Mouse (Mus musculus) MEL (cell line): Measurements from ENCODE around the gene Dgkz. TPM values are rescaled to one million over a fixed set of nuclear protein-coding genes. Genes with fewer than 3 reads are reported as not detected.

Experiments used
- DNase-seq: peaks from one replicate; pipeline ENCODE4 v3.0.0; 2011; ENCODE audit warnings: low read depth, low spot score
- H3K27ac ChIP-seq: 2 replicates; pipeline ENCODE4 v1.5.1; 2012; ENCODE audit warnings: low read depth, mild to moderate bottlenecking, control low read depth, low read length, moderate library complexity; ENCODE audit not compliant: control insufficient read depth
- H3K27me3 ChIP-seq, 2 experiments: fragments of 150-350 bp in 1 of 2; sonication (generic) in 1 of 2; 2 replicates each; pipeline ENCODE4 v1.6.1; 2012; ENCODE audit warnings: low read length in 2 of 2, mild to moderate bottlenecking in 2 of 2, improper control_type of control experiment in 1 of 2, moderate library complexity in 1 of 2; ENCODE audit not compliant: insufficient read depth in 2 of 2, control insufficient read depth in 1 of 2
- H3K36me3 ChIP-seq, 2 experiments: 2 replicates each; pipeline ENCODE4 v1.6.1; 2012 to 2014; ENCODE audit warnings: low read length in 2 of 2, improper control_type of control experiment in 1 of 2, inconsistent platforms in 1 of 2, mild to moderate bottlenecking in 1 of 2; ENCODE audit not compliant: insufficient read depth in 2 of 2, control insufficient read depth in 1 of 2
- H3K4me1 ChIP-seq, 2 experiments: fragments of 150-350 bp in 1 of 2; sonication (generic) in 1 of 2; 2 replicates each; pipeline ENCODE4 v1.6.1; 2012; ENCODE audit warnings: low read length in 2 of 2, improper control_type of control experiment in 1 of 2, mild to moderate bottlenecking in 1 of 2; ENCODE audit not compliant: insufficient read depth in 2 of 2, control insufficient read depth in 1 of 2
- H3K4me3 ChIP-seq, 2 experiments: fragments of 150-350 bp in 1 of 2; sonication (generic) in 1 of 2; 2 replicates each; pipeline ENCODE4 v1.5.1; 2012; ENCODE audit warnings: low read depth in 2 of 2, low read length in 2 of 2, mild to moderate bottlenecking in 2 of 2, moderate library complexity in 2 of 2, control low read depth in 1 of 2, improper control_type of control experiment in 1 of 2; ENCODE audit not compliant: control insufficient read depth in 1 of 2, insufficient read depth in 1 of 2
- H3K79me2 ChIP-seq: 2 replicates; pipeline ENCODE4 v1.6.1; 2012; ENCODE audit warnings: mild to moderate bottlenecking, low read length, moderate library complexity; ENCODE audit not compliant: control insufficient read depth, poor library complexity, insufficient read depth
- H3K9ac ChIP-seq: 2 replicates; pipeline ENCODE4 v1.6.1; 2012; ENCODE audit warnings: low read depth, mild to moderate bottlenecking, control low read depth, low read length, moderate library complexity; ENCODE audit not compliant: control insufficient read depth, poor library complexity, severe bottlenecking
- H3K9me3 ChIP-seq: fragments of 150-350 bp; sonication (generic); replicated peaks from 2 replicates; pipeline ENCODE4 v1.6.1; 2012; ENCODE audit warnings: mild to moderate bottlenecking, low read length, improper control_type of control experiment, moderate library complexity; ENCODE audit not compliant: insufficient read depth
- BHLHE40 ChIP-seq: IDR thresholded peaks from 2 replicates; pipeline ENCODE4 v1.6.1; 2012; ENCODE audit warnings: low read depth, mild to moderate bottlenecking, inconsistent platforms, low read length, improper control_type of control experiment, borderline replicate concordance
- ELF1 ChIP-seq: IDR thresholded peaks from 2 replicates; pipeline ENCODE4 v1.6.1; 2014; ENCODE audit warnings: low read depth, mild to moderate bottlenecking, inconsistent platforms, low read length, improper control_type of control experiment, moderate library complexity
- EP300 ChIP-seq, 2 experiments: IDR thresholded peaks; 2 replicates each; pipeline ENCODE4 v1.6.1; 2011; ENCODE audit warnings: improper control_type of control experiment in 2 of 2, low read length in 2 of 2, low read depth in 1 of 2, mild to moderate bottlenecking in 1 of 2
- ETS1 ChIP-seq: IDR thresholded peaks from 2 replicates; pipeline ENCODE4 v1.6.1; 2012; ENCODE audit warnings: low read depth, mild to moderate bottlenecking, inconsistent platforms, low read length, improper control_type of control experiment, moderate library complexity
- MAZ ChIP-seq: IDR thresholded peaks from 2 replicates; pipeline ENCODE4 v1.6.1; 2012; ENCODE audit warnings: low read depth, mild to moderate bottlenecking, inconsistent platforms, low read length, improper control_type of control experiment
- MYB ChIP-seq: IDR thresholded peaks from 2 replicates; pipeline ENCODE4 v1.6.1; 2011; ENCODE audit warnings: mild to moderate bottlenecking, low read depth, low read length, improper control_type of control experiment
- NELFE ChIP-seq: IDR thresholded peaks from 2 replicates; pipeline ENCODE4 v1.6.1; 2011; ENCODE audit warnings: low read depth, low read length, improper control_type of control experiment
- NRF1 ChIP-seq: IDR thresholded peaks from 2 replicates; pipeline ENCODE4 v1.6.1; 2014; ENCODE audit warnings: low read depth, mild to moderate bottlenecking, inconsistent platforms, low read length, improper control_type of control experiment, moderate library complexity; ENCODE audit not compliant: poor library complexity, insufficient read depth, severe bottlenecking
- POLR2A ChIP-seq, 2 experiments: IDR thresholded peaks; 2 replicates each; pipeline ENCODE4 v1.6.1; 2011 to 2012; ENCODE audit warnings: low read length in 2 of 2, mild to moderate bottlenecking in 2 of 2, control low read depth in 1 of 2, improper control_type of control experiment in 1 of 2, low read depth in 1 of 2, moderate library complexity in 1 of 2; ENCODE audit not compliant: control insufficient read depth in 1 of 2, insufficient read depth in 1 of 2, poor library complexity in 1 of 2
- POLR2AphosphoS2 ChIP-seq: IDR thresholded peaks from 2 replicates; pipeline ENCODE4 v1.6.1; 2011; ENCODE audit warnings: low read length, improper control_type of control experiment
- RAD21 ChIP-seq: IDR thresholded peaks from 2 replicates; pipeline ENCODE4 v1.6.1; 2011; ENCODE audit warnings: mild to moderate bottlenecking, low read depth, low read length, improper control_type of control experiment
- RCOR1 ChIP-seq: IDR thresholded peaks from 2 replicates; pipeline ENCODE4 v1.6.1; 2012; ENCODE audit warnings: low read depth, mild to moderate bottlenecking, inconsistent platforms, low read length, improper control_type of control experiment
- TAL1 ChIP-seq: IDR thresholded peaks from 2 replicates; pipeline ENCODE4 v1.6.1; 2012; ENCODE audit warnings: mild to moderate bottlenecking, inconsistent platforms, low read length, moderate library complexity, mixed read lengths
- TBP ChIP-seq: IDR thresholded peaks from 2 replicates; pipeline ENCODE4 v1.8.0; 2011; ENCODE audit warnings: low read depth, low read length, improper control_type of control experiment
- TCF12 ChIP-seq: IDR thresholded peaks from 2 replicates; pipeline ENCODE4 v1.6.1; 2014; ENCODE audit warnings: low read depth, mild to moderate bottlenecking, inconsistent platforms, low read length, improper control_type of control experiment, moderate library complexity
- USF1 ChIP-seq: IDR thresholded peaks from 2 replicates; pipeline ENCODE4 v1.6.1; 2014; ENCODE audit warnings: low read depth, mild to moderate bottlenecking, inconsistent platforms, low read length, improper control_type of control experiment, moderate library complexity
- ZMIZ1 ChIP-seq: IDR thresholded peaks from 2 replicates; pipeline ENCODE4 v1.6.1; 2012; ENCODE audit warnings: low read depth, mild to moderate bottlenecking, inconsistent platforms, low read length, improper control_type of control experiment, moderate library complexity
- polyA plus RNA-seq, 2 experiments: library from polyadenylated mRNA; stranded (reverse) in 1 of 2; unstranded in 1 of 2; fragments of >175 nt in 1 of 2; fragments of >200 nt in 1 of 2; gene quantifications; 2 replicates each; pipeline versions ENCODE4 v1.2.1 to v1.2.4; 2012; ENCODE audit warnings: low replicate concordance in 2 of 2, low read depth in 1 of 2; ENCODE audit not compliant: insufficient read length in 2 of 2, insufficient read depth in 1 of 2, missing spikeins in 1 of 2
- total RNA-seq: library from RNA; depleted of rRNA; stranded (reverse); fragments of 300-350 nt; gene quantifications from 2 replicates; pipeline ENCODE4 v1.2.3, GENCODE M21; 2012

Dgkz gene
- total and polyA plus RNA-seq, 3 experiments = 65.6 to 165 TPM; not detected in 1

GRCm38 (mm10) chr2:91967962-91968361 is 7.7 kb downstream of the Dgkz start:
- peaks cover 1 to 5% of the 10 kb centered on the region in 2 experiments; a peak in 2 of 4 replicates for H3K27me3 ChIP-seq
- DNase-seq = no peak
- no peak overlapping the region for H3K4me3 ChIP-seq
- H3K79me2 ChIP-seq = peaks cover 3% of the 10 kb centered on the region
- TF ChIP-seq RAD21 = no peak
- H3K4me1 ChIP-seq = peaks cover 5 to 12% of the 10 kb centered on the region in 2 experiments; a peak in 3 of 4 replicates
- peaks cover 0 to 10% of the 10 kb centered on the region in 2 experiments; a peak in 2 of 4 replicates for H3K36me3 ChIP-seq
- no peak overlapping the region for H3K9ac ChIP-seq
- H3K27ac ChIP-seq = no peak overlapping the region
- no peaks in the 10 kb centered on the region for H3K9me3 ChIP-seq

- TF ChIP-seq ETS1 (no peak), EP300 (IDR thresholded peaks at IDR 0.05; ENCODE audit: low read depth in 1 of 2, low read length in 2 of 2) (no peak), MYB (no peak), MAZ (no peak), USF1 (0 out of 2 replicates have a peak, but pooled peaks have one; percentile 24), POLR2AphosphoS2 (no peak), BHLHE40 (no peak)
- Histone ChIP-seq H3K4me3 (no peak overlapping the region), H3K27ac (no peak overlapping the region), H3K4me1 (peaks cover 6 to 22% of the 10 kb centered on the region in 2 experiments; a peak in 3 of 4 replicates), H3K9ac (no peak overlapping the region), H3K9me3 (no peaks in the 10 kb centered on the region), H3K36me3 (peaks cover 0 to 15% of the 10 kb centered on the region in 2 experiments; a peak in 2 of 4 replicates), H3K79me2 (peaks cover 18% of the 10 kb centered on the region), H3K27me3 (peaks cover 1 to 5% of the 10 kb centered on the region in 2 experiments; a peak in 2 of 4 replicates)
- DNase-seq = no peak
Measured at GRCm38 (mm10) chr2:91966367-91966766, 9.3 kb downstream of the Dgkz start.

- Histone ChIP-seq H3K4me3 (peak overlapping the region; percentile 80 to 84), H3K27ac (peak overlapping the region; percentile 53), H3K36me3 (peaks cover 0 to 16% of the 10 kb centered on the region in 2 experiments; a peak in 2 of 4 replicates), H3K27me3 (peaks cover 0 to 5% of the 10 kb centered on the region in 2 experiments; a peak in 2 of 4 replicates), H3K9ac (peak overlapping the region; percentile 86), H3K9me3 (no peaks in the 10 kb centered on the region), H3K4me1 (peaks cover 7 to 25% of the 10 kb centered on the region in 2 experiments; a peak in 3 of 4 replicates), H3K79me2 (peaks cover 26% of the 10 kb centered on the region)
- DNase-seq = peak; percentile 68
- TF ChIP-seq ELF1 = peak; percentile 77
- no peak for TF ChIP-seq NRF1
- TF ChIP-seq EP300 (IDR thresholded peaks at IDR 0.05; ENCODE audit: low read depth in 1 of 2, low read length in 2 of 2) = peak in 1 of 2 experiments; percentile 40; a peak in 2 of 4 replicates
- TF ChIP-seq MAZ = peak; percentile 87
- peak; percentile 38; the same call in 1 of the 2 replicates for TF ChIP-seq ETS1
- TF ChIP-seq TBP = no peak
- peak; percentile 57 to 58; a peak in 2 of 4 replicates for TF ChIP-seq POLR2A (IDR thresholded peaks at IDR 0.05; ENCODE audit: control insufficient read depth in 1 of 2, insufficient read depth in 1 of 2, low read depth in 1 of 2, low read length in 2 of 2, poor library complexity in 1 of 2)
- peak; percentile 41; the same call in 1 of the 2 replicates for TF ChIP-seq NELFE
- 0 out of 2 replicates have a peak, but pooled peaks have one; percentile 49 for TF ChIP-seq TCF12
- no peak for TF ChIP-seq TAL1
- TF ChIP-seq RCOR1 = peak; percentile 54; the same call in 1 of the 2 replicates
- peak; percentile 41; the same call in 1 of the 2 replicates for TF ChIP-seq ZMIZ1
- no peak for TF ChIP-seq RAD21
Measured at GRCm38 (mm10) chr2:91965417-91965816, 10.2 kb downstream of the Dgkz start.
